Mouse (Mus musculus) monocyte, adult 2 months (primary cell): ENCODE results near the gene Kcnj12.

ENCODE experiments used
- DNase-seq, 2 experiments: peaks; one replicate each; pipeline ENCODE4 v3.0.0; 2022; ENCODE audit warnings: low spot score in 2 of 2, low read depth in 1 of 2

The Kcnj12 gene

DNA sequence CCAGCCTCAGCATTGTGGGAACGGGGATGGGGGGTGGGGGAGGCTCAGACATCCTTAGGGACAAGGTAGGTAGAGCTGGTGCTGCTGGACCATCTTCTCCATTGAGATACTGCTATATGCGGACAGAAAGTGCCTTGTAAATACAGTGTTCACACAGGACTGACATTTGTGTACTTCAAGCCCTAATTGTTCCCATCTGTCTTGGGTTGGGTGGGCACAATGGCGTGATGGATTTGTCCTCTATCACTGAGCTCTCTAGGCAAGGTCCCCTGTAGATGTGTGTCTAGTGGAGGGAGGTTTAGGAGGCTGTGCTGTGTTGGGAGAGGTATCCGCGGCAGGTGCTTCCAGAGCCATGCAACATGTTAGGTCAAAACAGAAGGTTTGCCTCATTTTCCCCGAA is 2.0 kb downstream of the Kcnj12 start:
- no peak for DNase-seq

DNA sequence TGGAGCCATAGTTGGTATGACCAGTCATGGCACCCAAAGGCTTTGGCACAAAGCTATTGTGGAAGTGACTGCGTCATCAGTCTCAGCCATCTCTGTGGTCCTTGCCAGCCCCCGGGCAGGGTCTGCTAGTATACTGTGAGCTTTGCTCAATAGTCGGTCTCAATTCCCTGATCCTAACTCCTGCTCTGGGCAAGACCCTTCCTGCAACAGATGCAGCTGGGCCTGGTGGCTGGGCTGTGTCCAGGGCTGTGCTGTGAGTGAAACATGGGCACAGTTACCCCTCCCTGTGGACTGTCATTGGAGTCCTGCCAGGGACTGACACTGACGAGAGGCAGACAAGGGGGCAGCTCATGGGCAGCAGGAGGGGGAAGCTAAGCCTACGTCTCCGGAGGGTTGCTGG is 2.6 kb downstream of the Kcnj12 start:
- DNase-seq: no peak

DNA sequence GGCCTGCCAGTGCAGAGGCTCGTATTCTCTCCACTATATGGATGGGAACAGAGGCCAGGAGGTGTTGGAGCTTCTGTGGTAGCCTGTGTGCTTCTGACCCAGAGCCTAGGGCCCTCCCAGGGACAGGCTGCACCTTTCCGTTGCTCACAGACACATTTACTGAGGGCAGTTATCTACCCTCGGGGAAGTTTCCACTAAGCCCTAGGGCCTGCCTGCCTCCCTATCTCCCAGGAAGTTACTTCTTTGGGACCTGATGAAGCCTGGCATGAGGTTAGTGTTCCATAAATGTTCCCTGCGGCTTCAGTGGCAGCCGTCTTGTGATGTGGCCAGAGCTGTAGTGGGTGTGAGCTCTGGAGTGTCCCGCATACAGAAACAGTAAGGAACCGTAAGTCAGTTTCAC is 3.2 kb downstream of the Kcnj12 start:
- no peak for DNase-seq

DNA sequence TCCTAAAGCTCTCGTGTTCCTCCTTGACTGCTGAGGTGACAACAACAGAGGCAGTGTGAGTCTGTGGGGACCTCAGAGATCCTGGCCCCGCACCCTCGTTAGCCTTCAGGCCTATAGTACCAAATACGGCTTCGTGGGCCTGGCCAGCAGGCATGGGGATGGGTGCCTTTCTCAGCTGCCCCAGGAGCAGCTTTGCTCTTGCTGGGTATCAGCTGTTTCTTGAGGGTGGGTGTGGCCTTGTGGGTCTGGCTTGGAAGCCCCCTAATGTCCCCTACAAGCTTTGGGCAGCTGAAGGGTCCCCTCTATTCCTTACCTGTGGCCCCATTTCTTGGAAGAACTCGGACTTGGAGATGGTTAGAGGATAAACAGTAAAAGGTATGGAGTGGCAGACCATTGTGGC is 4.0 kb downstream of the Kcnj12 start:
- DNase-seq: no peak

DNA sequence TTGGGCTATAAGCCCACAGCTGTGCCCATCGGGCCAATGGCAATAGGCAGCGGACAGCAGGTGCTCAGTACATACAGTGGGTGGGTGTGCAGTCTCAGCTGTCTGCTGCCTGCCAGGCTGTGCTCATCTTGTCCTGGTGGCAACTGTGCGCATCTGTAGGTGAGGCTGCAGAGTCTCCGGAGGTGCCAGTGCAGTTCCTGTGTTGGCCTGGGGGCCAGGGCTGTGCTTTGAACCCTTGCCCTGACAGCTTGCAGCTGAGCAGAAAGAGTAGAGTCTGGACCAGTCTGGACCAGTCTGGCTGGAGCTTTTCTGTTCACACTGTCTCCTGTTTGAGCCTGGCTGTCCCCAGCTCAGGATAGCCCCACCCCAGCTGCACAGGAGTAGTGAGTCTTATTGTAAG is 4.8 kb downstream of the Kcnj12 start:
- DNase-seq: no peak

DNA sequence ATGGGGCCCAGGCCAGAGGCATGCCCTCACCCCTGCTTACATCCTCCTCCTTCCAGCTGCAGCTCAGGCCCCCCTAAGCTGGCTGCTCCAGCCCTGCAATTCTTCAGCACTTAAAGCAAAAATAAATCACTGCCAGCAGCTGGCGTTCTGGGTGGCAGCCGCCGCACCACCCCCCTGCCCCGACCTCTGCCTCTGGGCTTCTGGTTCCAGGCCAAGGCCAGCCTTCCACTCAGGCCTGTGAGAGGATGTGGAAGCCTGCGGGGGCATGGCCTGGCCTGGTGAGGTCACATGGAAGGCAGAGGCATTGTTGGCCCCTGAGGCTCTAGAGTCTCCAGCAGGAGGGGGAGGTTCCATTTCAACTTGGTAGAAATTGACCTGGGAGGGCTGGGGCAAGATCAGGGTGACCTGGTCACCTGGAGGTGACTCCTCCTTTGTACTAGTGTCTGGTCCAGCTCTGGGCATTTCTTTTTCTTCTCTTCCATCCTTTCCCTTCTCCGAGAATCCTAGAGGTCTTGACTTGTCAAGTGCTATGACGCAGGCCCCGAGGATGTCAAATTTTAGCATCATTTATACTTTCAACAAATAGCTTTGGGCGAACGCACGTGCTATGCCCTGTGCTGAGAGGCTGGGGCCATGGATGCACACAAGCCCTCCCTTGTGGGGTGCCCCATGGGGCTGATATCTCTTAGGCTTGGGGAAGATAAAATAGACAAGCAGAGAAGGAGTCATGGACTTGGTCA is 6.0 kb downstream of the Kcnj12 start:
- no peak for DNase-seq

DNA sequence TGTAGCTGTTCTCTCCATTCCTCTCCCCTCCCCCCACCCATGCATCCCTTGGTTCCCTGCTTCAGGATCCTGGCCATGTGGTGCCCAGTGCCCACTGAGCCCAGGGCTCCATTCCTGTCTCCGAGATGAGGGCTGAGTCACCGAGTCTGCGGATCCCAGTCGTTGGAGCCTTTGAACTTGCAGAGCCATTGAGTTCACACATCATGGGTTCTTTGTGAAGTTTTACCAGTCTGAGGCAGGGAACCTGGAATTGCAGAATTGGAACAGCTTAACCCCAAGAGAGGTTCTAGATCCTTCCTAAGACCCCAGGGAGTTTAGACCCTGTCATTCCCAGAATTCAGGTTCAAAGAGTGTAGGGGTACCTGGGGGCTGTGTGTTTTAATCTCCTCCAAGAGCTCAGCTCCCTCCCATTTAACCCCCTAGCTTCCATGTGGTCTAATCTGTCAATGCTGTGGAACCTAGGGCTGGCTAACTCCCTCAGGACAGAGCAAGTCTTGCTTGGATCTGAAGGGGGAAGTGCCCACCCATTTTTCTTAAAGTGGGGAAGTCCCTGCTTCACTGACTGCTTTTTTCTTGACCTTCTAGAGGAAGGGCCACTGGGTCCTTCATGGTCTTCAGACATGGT is 6.9 kb downstream of the Kcnj12 start:
- no peak for DNase-seq

DNA sequence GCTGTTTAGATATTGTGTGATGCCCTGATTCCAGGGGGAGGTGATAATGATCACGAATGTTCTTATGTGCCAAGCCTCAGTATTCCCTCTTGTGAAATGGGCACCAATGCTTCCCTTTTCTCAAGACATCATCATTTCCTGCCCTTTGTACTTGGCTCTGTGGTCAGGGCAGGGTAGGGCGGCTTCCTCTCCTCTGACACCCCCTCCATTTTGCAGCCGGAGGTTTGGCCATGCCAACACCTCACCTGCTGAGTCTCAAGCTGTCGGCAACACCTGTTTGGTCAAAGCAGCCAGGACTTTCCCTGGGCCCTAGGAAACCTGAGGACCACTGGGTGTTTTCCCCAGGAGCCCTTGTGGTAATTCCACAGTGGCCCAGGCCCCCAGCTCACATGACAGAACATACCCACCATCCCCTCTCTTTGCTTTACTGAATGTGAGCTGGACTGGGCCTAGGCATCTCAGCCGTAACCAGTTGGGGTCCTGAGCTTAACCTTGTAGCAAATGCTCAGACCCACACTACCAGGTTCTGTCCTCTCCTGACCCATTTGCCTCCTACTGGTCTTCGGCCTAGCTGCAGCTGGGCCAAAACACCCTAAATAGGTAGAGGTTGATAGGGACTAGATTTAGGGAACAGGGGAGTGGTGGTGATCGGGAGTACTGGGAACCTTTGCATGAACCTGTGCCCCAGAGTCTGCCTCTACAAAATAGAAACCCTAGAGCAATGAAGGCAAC is 7.7 kb downstream of the Kcnj12 start:
- DNase-seq: no peak

DNA sequence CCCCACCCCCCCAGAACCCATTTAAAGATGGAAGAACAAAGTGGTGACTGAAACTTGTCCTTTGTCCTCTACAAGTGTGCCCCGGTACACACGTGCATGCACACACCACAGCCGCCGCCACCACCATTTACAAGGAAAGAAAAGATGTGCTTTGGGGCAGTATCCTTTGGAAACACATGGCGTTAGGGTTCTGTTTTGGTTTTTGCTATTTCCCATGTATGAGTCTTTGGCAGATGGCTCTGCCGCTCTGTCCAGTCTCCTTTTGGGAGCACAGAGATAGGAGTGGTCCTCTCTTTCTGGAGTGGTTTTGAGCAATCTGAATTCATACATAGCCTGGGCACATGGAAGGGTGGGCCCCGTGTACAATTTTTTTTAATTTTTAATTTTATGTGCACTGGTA is 8.8 kb downstream of the Kcnj12 start:
- no peak for DNase-seq

DNA sequence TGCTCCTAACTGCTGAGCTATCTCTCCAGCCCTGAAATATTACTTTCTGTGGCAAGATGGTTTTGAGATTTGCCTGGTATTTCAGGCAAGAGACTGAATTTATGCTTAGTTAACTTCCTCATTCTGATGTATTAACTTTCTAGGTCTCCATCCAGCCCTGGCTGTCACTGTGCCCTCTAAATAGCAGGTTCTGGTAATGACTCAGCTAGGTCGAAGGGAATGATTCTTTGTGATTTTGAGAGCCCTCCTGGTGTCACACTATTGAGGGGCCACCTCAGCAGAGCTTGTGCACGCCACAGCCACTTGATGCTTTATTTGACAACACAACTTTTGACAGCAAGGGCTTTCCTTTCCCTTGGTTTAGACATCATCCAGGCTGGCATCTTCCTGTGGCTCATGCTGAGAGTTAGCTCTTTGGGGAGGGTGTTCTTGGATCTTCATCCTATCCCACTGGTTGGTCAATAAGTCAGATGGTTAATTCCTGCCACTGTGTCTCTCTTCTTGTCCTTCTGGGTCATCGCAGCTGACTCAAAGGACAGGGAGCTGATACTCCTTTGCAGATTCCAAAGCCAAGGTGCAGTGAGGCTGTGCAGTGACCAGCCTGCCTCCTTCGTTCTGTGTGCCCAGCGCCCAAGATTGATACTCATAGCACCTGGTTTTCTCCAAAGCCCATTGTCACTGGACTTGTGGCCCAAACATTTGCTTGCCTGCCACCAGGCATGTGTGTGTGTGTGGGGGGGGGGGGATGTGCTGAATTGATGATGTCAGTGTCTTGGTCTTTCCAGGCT is 9.5 kb downstream of the Kcnj12 start:
- no peak for DNase-seq

DNA sequence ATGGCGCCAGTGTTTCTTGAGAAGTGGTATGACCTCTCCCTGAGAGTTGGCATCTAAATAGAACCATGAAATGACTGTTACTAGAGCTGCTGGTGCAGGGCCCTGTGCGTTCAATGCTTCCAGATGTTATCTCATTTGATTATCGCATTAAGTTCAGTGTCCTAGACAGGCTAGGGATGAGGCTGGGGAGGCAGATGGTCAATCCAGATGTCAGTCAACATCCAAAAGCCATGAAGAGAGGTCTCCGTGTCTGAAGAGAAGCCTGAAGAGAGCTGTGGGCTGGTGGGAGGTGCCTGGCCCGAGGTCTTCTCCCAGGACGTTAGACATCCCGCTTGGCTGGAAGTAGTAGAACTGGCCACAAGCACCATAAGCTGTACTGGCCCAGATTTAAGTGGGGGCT is 10.1 kb downstream of the Kcnj12 start:
- no peak for DNase-seq

DNA sequence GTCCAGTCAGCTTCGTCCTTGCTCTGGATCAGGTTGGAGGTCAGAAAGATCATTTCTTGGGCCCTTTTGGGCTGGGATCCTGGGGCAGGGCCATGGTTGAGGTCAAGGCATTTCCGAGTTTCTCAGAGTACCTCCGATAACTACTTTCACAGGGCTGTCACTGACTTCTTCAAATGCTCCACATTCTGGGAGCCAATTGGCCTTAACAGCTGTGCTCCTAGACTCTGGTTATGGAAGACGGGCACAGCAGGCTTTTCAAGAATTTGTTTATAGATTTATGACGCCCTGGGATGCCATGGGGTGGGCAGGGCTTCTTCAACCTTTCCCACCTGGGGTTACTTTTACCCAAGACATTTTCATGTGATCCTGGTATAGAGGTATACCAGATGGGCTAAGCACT is 10.8 kb downstream of the Kcnj12 start:
- DNase-seq: no peak

DNA sequence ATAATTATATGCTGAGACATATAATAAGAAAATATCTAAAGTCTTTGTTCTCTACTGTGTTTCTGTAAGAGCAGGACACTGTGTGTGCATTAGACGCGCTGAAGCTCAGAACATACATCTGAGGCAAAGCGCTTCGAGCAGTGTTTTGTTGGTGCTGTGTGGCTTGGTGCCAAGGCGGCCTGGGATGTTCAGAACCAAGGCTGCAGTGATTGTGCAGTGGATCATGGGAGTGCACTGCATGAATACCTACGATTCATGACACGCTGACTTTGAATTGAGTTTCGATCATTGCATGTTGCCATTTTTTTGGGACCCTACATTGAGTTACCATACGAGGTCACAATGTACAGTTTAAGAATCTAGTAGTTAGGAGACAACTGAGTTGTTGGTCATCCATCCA is 14.3 kb downstream of the Kcnj12 start:
- DNase-seq: no peak

DNA sequence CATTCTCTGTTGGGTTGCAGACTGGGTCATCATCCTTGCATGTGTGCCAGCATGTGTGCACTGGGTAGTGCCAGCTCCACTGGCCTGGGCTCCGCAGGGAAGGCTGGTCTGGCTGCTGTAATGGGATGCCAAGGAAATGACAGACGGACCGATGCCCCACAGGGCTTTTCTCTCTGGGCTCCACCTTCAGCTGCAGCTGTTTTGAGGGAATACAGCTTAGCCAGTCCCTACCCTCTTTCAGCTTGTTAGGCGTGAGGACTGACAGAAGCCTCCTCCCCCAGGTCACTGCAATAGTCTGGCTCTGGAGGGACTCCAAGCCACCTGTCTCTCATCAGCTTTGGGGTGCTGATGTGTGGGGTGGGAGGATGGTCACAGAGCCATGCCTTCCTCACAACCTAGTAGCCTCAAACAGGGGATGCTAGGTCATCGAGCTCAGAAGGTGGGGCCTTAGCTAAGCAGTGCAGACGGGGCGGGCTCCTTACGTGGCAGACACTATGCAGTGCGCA is 16.0 kb downstream of the Kcnj12 start:
- DNase-seq: no peak

DNA sequence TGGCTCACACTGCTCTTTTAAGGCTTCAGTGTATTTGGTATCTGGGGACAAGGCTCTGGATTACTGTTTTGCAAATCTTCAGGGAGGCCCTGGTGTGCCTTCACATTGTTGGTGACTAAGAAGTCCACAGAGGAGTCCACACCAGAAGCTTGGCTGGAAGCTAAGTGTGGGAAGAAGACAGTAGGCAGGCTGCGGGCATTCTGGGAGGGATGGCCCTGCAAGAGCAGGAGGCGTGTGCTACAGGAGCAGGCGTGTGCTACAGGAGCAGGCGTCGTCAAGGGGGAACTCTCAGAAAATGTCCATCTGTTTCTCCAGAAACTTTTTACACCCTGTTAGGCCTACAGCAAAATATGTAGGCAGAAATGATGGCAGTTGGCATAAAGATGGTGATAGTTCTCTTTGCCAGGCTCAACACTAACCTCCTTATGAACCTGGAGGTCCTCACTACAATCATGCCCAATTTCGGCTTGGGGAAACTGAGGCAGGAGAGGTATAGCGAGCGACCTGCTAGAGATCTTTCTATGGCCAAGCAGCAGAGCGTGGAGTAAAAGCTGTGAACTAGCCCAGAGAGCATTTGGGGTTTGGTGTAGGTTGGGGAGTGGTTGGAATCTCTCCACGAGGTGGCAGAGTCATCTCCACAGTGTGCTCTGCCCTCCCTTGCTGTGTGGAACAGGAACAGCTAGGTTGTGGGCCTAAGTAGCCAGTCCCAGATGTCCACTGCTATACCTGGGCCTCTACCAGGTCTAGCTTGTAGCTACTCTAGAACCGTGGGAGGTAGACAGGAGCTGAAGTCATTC is 18.7 kb downstream of the Kcnj12 start:
- no peak for DNase-seq

DNA sequence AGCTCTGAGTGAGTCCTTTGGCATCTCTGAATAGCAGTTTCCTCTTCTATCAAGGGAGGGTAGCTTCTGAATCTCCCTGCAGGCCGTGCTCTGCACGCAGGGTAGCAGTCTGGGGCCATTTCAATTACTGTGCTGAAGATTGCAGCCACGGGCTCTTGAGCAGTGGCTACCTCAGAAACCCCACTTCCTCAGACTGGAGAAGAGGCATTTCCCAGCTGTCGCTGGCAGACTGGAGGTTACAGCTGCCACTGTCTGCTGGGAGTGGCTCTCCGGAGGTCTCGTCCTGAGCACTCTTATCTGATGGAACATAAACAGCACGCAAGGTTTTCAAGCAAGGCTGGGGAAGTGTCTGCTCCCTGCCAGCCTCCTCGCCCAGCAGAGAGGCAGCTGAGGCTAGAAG is 20.2 kb downstream of the Kcnj12 start:
- no peak for DNase-seq

DNA sequence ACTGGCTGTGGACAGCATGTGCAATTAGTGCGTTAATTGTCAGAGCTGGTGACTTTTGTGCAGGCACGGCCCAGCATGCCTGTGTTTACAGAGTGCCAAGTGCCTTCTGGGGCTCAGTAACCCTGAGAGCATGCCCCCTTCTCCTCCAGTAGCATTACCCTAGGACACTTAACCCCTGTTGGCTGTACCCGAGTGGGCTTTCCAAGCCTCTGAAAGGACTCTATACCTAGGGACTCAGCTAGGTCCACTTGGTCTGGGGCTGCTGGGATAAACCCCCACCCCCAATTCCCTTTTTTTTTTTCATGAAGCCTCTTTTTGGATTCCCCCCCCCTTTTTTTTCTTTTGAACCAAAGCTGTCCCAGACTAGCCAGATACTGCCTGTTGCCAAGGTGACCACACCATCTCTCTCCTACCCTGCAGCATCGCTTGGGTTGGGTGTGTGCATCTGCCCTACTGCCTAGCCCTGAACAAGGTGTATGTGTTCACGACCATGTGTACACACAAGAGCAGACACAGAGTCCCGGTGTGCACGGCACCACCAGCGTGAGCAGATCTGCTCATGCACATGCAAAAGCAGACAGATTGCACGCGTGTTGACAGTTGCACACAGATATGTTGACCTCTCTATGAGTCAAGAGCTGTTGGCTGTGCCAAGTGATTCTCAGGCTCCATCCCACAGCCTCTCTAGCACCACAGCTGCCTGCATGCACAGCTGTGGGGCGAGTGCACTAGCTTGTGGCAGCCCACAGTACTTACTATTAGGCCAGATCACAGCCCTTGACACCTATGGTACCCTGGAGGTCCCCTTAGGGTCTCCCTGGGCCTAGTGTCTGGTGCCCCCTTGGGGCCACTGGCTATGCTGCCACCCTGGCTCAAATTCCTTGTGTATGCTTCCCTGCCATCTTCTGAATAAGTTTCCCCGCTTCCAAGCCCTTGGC is 21.0 kb downstream of the Kcnj12 start:
- DNase-seq: no peak

DNA sequence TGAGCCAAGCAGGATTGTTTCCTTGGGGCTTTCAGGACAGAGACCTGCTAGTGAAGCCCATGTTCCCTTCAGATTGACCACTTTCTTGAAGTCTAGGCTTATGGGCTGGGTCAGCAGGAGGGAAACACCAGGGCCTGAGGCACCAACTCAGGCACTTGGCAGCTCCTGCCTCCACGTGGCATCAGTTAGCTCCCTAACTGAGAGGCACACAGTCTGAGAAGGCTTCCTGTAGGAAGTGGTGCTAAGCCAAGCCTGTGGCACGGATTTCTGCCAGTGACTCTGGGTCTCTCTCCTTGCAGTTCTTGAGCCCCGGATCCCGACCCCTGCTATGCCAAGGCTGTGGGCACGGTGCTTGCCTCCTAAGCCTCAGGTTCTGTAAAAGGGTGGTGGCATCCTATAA is 22.4 kb downstream of the Kcnj12 start:
- DNase-seq: no peak

DNA sequence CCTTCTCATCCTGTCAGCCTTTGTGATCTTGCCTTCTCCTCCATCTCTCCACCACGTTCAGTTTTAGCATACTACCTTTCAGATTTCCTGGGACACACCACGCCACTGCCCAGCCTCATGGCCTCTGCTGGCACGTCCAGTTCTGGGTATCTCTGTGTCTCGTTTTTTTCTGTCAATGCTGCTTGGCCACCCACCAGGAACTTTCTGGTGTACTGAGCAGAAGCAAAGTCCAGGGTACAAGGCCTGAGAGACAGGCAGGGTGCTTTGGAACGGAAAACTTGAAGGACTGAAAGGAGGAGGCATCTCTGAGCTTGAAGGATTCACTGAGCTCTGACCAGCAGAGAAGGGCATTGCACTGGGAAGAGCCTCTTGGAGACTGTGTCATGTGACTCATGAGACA is 25.1 kb downstream of the Kcnj12 start:
- no peak for DNase-seq

DNA sequence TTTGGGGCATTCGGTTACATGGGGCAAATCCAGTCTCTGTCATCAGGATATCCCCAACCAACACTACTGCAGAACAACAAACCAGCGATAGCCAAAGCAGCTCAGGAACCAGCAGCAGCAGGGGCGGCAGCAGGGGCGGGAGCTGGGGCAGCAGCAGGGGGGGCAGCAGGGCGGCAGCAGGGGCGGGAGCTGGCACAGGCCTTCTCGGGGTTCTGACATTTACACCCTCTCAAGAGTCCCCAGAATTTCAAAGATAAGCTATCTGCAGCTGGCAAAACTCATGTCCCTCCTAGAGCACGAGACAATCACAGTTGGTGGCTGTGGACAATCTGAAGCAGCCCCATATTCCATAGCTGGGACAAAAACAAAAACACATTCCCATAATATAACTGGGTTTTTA is 28.8 kb downstream of the Kcnj12 start:
- DNase-seq: no peak
